Mouse (Mus musculus) CH12.LX (cell line): ENCODE results near the gene Slain1. TPM values are rescaled to one million over a fixed set of nuclear protein-coding genes. Genes with fewer than 3 reads are reported as not detected.

Experiments used
- DNase-seq: peaks from one replicate; pipeline ENCODE4 v3.0.0-alpha.2; 2013; ENCODE audit errors: extremely low read depth
- H3K27ac ChIP-seq: 2 replicates; pipeline ENCODE4 v1.5.1; 2012; ENCODE audit warnings: low read depth, mild to moderate bottlenecking, control low read depth, moderate library complexity; ENCODE audit not compliant: insufficient read depth
- H3K27me3 ChIP-seq: replicated peaks from 2 replicates; pipeline ENCODE3; 2012; ENCODE audit warnings: inconsistent platforms
- H3K36me3 ChIP-seq, 2 experiments: replicated peaks in 1 of 2; 2 replicates each; pipeline versions ENCODE3 to v1.6.1; 2012; ENCODE audit warnings: inconsistent platforms in 1 of 2, low read length in 1 of 2, mild to moderate bottlenecking in 1 of 2, mixed read lengths in 1 of 2, moderate library complexity in 1 of 2; ENCODE audit not compliant: control insufficient read depth in 1 of 2, insufficient read depth in 1 of 2
- H3K4me1 ChIP-seq, 2 experiments: 2 replicates each; pipeline ENCODE4 v1.6.1; 2012; ENCODE audit warnings: inconsistent platforms in 1 of 2, moderate library complexity in 1 of 2; ENCODE audit not compliant: insufficient read depth in 2 of 2, control insufficient read depth in 1 of 2
- H3K4me2 ChIP-seq: 2 replicates; pipeline ENCODE4 v1.6.1; 2012; ENCODE audit warnings: low read depth, mild to moderate bottlenecking, control low read depth; ENCODE audit not compliant: poor library complexity, insufficient read depth, severe bottlenecking
- H3K4me3 ChIP-seq, 3 experiments: fragments of 150-350 bp in 1 of 3; sonication (generic) in 1 of 3; replicated peaks in 1 of 3; 2 replicates each; pipeline versions ENCODE3 to v1.5.1; 2011 to 2012; ENCODE audit warnings: low read depth in 2 of 3, low read length in 2 of 3, mild to moderate bottlenecking in 2 of 3, moderate library complexity in 2 of 3, control low read depth in 1 of 3, improper control_type of control experiment in 1 of 3, inconsistent platforms in 1 of 3, mixed read lengths in 1 of 3; ENCODE audit not compliant: poor library complexity in 1 of 3
- H3K79me2 ChIP-seq: replicated peaks from 2 replicates; pipeline ENCODE4 v1.6.1; 2012; ENCODE audit warnings: mild to moderate bottlenecking, moderate library complexity; ENCODE audit not compliant: control insufficient read depth, poor library complexity, insufficient read depth, severe bottlenecking; ENCODE audit errors: extremely low read depth
- H3K9ac ChIP-seq: 2 replicates; pipeline ENCODE4 v1.6.1; 2012; ENCODE audit warnings: low read depth, mild to moderate bottlenecking, control low read depth, moderate library complexity; ENCODE audit not compliant: insufficient read depth
- H3K9me3 ChIP-seq: replicated peaks from 2 replicates; pipeline ENCODE3; 2012; ENCODE audit warnings: low read length, inconsistent platforms, mixed read lengths
- CHD1 ChIP-seq: IDR thresholded peaks from 2 replicates; pipeline ENCODE4 v1.6.1; 2012; ENCODE audit warnings: low read depth, low read length, improper control_type of control experiment, inconsistent platforms
- CHD2 ChIP-seq: IDR thresholded peaks from 2 replicates; pipeline ENCODE4 v1.6.1; 2011; ENCODE audit warnings: low read length, improper control_type of control experiment
- ELF1 ChIP-seq: IDR thresholded peaks from 2 replicates; pipeline ENCODE4 v1.6.1; 2014; ENCODE audit warnings: low read depth, mild to moderate bottlenecking, inconsistent platforms, low read length, improper control_type of control experiment
- GABPA ChIP-seq: IDR thresholded peaks from 2 replicates; pipeline ENCODE4 v1.6.1; 2012; ENCODE audit warnings: low read depth, low read length, improper control_type of control experiment, inconsistent platforms; ENCODE audit not compliant: insufficient replicate concordance
- HCFC1 ChIP-seq: IDR thresholded peaks from 2 replicates; pipeline ENCODE4 v1.6.1; 2012; ENCODE audit warnings: low read depth, mild to moderate bottlenecking, inconsistent platforms, low read length, improper control_type of control experiment
- JUN ChIP-seq: IDR thresholded peaks from 2 replicates; pipeline ENCODE4 v1.6.1; 2011; ENCODE audit warnings: low read depth, mild to moderate bottlenecking, low read length, improper control_type of control experiment, moderate library complexity; ENCODE audit not compliant: insufficient read depth
- JUND ChIP-seq: conservative IDR thresholded peaks from 2 replicates; pipeline ENCODE4 v1.6.1; 2011; ENCODE audit warnings: low read depth, low read length, improper control_type of control experiment
- KAT2A ChIP-seq: IDR thresholded peaks from 2 replicates; pipeline ENCODE4 v1.6.1; 2012; ENCODE audit warnings: low read length, improper control_type of control experiment, inconsistent platforms; ENCODE audit not compliant: insufficient replicate concordance
- MAX ChIP-seq: IDR thresholded peaks from 2 replicates; pipeline ENCODE4 v1.6.1; 2011; ENCODE audit warnings: low read length, improper control_type of control experiment
- MAZ ChIP-seq: IDR thresholded peaks from 2 replicates; pipeline ENCODE4 v1.6.1; 2012; ENCODE audit warnings: low read depth, mild to moderate bottlenecking, inconsistent platforms, low read length, improper control_type of control experiment, moderate library complexity
- MEF2A ChIP-seq: IDR thresholded peaks from 2 replicates; pipeline ENCODE4 v1.6.1; 2014; ENCODE audit warnings: low read depth, mild to moderate bottlenecking, inconsistent platforms, low read length, improper control_type of control experiment, borderline replicate concordance
- MXI1 ChIP-seq: IDR thresholded peaks from 2 replicates; pipeline ENCODE4 v1.6.1; 2011; ENCODE audit warnings: mild to moderate bottlenecking, low read depth, low read length, improper control_type of control experiment
- MYC ChIP-seq: IDR thresholded peaks from 2 replicates; pipeline ENCODE4 v1.6.1; 2011; ENCODE audit warnings: low read depth, mild to moderate bottlenecking, improper control_type of control experiment, low read length
- NELFE ChIP-seq: IDR thresholded peaks from 2 replicates; pipeline ENCODE4 v1.6.1; 2011; ENCODE audit warnings: low read depth, low read length, improper control_type of control experiment
- NRF1 ChIP-seq: IDR thresholded peaks from 2 replicates; pipeline ENCODE4 v1.6.1; 2014; ENCODE audit warnings: low read depth, mild to moderate bottlenecking, inconsistent platforms, low read length, improper control_type of control experiment, moderate library complexity
- POLR2A ChIP-seq: IDR thresholded peaks from 2 replicates; pipeline ENCODE4 v1.6.1; 2011; ENCODE audit warnings: low read depth, mild to moderate bottlenecking, improper control_type of control experiment, low read length
- POLR2AphosphoS2 ChIP-seq: IDR thresholded peaks from 2 replicates; pipeline ENCODE4 v1.6.1; 2011; ENCODE audit warnings: low read depth, low read length, improper control_type of control experiment
- RAD21 ChIP-seq: IDR thresholded peaks from 2 replicates; pipeline ENCODE4 v1.6.1; 2011; ENCODE audit warnings: low read depth, mild to moderate bottlenecking, low read length, improper control_type of control experiment, moderate library complexity
- RCOR1 ChIP-seq: conservative IDR thresholded peaks from 2 replicates; pipeline ENCODE4 v1.6.1; 2012; ENCODE audit warnings: low read depth, mild to moderate bottlenecking, inconsistent platforms, low read length, improper control_type of control experiment
- SMC3 ChIP-seq: IDR thresholded peaks from 2 replicates; pipeline ENCODE4 v1.6.1; 2011; ENCODE audit warnings: low read depth, low read length, improper control_type of control experiment
- TBP ChIP-seq: conservative IDR thresholded peaks from 2 replicates; pipeline ENCODE4 v1.6.1; 2011; ENCODE audit warnings: low read depth, low read length, improper control_type of control experiment
- UBTF ChIP-seq: IDR thresholded peaks from 2 replicates; pipeline ENCODE4 v1.6.1; 2012; ENCODE audit warnings: low read depth, mild to moderate bottlenecking, inconsistent platforms, low read length, improper control_type of control experiment, moderate library complexity
- USF1 ChIP-seq: IDR thresholded peaks from 2 replicates; pipeline ENCODE4 v1.6.1; 2014; ENCODE audit warnings: low read depth, mild to moderate bottlenecking, inconsistent platforms, low read length, improper control_type of control experiment
- USF2 ChIP-seq: conservative IDR thresholded peaks from 2 replicates; pipeline ENCODE4 v1.6.1; 2011; ENCODE audit warnings: low read depth, low read length, improper control_type of control experiment
- ZMIZ1 ChIP-seq: IDR thresholded peaks from 2 replicates; pipeline ENCODE4 v1.6.1; 2012; ENCODE audit warnings: low read depth, mild to moderate bottlenecking, inconsistent platforms, low read length, improper control_type of control experiment
- ZNF384 ChIP-seq: IDR thresholded peaks from 2 replicates; pipeline ENCODE4 v1.6.1; 2012; ENCODE audit warnings: low read depth, low read length, improper control_type of control experiment, inconsistent platforms
- dilution Hi-C: fragments of 300-500 bp; cut with MboI; formaldehyde crosslinking; loops from 2 replicates; pipeline ENCODE4 v1.14.3; 2020; ENCODE audit warnings: low sequenced_read_pairs; ENCODE audit not compliant: extremely low pct_unique_long_range_greater_than_20kb, extremely low pct_ligation_motif_present
- in situ Hi-C: fragments of 300-500 bp; cut with MboI; formaldehyde crosslinking; loops from 3 replicates; pipeline ENCODE4 v1.14.3; 2019; ENCODE audit warnings: low sequenced_read_pairs, low pct_ligation_motif_present, low pct_unique_long_range_greater_than_20kb, mixed read lengths
- polyA plus RNA-seq: library from polyadenylated mRNA; unstranded; fragments of >175 nt; gene quantifications from 2 replicates; pipeline ENCODE4 v1.2.1, GENCODE M21; 2012; ENCODE audit warnings: low read depth; ENCODE audit not compliant: insufficient read length
- total RNA-seq, 2 experiments: library from RNA; depleted of rRNA; stranded (reverse); fragments of 300-350 nt in 1 of 2; fragments of >200 nt in 1 of 2; gene quantifications; 2 replicates each; pipeline ENCODE4 v1.2.3; 2012 to 2014

Slain1 gene
- total and polyA plus RNA-seq, 3 experiments: 13.1 to 15.9 (median 13.6) TPM

DNA sequence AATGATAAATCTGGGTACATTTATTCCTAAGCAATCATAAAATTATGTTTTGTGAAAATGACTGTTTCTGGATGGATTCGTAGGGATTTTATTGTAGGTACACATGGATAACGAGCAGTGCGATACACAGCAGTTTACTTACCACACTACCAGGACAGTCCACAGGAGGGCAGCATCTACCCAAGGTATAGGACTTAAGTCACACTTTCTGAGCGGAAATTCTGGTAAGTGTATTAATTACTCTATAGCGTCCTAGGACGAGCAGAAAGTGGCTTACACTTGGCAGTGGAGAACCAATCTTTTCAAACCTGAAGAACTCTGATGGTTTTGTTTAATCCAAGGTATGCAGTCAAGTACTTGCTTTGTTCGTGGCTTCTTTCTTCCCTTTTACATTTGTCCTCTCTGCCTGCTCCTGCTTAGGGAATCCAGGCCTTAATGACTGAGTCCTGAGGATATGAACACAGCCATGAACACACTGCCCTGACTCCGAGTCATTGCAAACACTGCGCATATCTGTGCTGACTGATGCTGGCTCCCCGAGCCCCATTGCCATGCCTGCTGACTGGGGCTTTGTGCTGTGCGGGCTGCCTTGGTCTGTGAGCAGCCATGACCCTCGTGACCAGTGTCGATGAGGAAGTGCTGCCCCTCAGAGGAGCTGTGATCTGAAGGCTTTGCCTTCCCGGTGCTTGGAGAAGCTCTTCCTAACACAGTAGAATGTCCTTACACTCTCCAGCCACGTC, 69.0 kb downstream of the Slain1 start (continued):
- no peak for TF ChIP-seq KAT2A
- peak; percentile 86 for TF ChIP-seq MYC
- no peak for TF ChIP-seq GABPA
- no peak for TF ChIP-seq NELFE
- no peak for TF ChIP-seq UBTF
- no peak; the same call in 1 of the 2 replicates for TF ChIP-seq ZNF384

DNA sequence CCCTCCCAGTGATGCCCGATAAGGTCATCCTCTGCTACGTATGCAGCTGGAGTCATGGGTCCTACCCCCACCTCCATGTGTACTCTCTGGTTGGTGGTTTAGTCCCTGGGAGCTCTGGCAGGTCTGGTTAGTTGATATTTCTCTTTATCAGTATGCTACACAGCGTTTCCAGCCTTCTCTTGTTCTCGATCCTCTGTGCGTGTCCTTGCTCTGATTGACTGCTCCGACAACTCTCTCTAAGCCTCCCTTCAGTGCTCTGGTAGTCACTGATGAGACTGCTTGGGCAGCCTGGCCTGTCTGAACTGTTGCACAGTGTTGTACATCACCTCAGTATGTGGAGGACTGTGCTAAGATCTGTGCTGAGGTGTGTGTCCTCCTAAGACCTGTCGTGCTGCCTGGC, 70.1 kb downstream of the Slain1 start:
- H3K27me3 ChIP-seq: no peaks in the 10 kb centered on the region
- H3K27ac ChIP-seq: no peak overlapping the region
- peaks cover 9 to 23% of the 10 kb centered on the region in 2 experiments for H3K4me1 ChIP-seq
- in situ Hi-C loops: loop anchor here (10.0 to 25.0 kb wide), 3 partner anchors 317 to 1092 kb away; no protein-coding TSS in a partner anchor
- H3K4me2 ChIP-seq: no peak overlapping the region; the same call in 1 of the 2 replicates
- no peaks in the 10 kb centered on the region for H3K9me3 ChIP-seq
- no peak for TF ChIP-seq MEF2A
- TF ChIP-seq RCOR1: no peak
- TF ChIP-seq TBP: no peak
- TF ChIP-seq MYC: no peak
- TF ChIP-seq CHD2: no peak
- DNase-seq: no peak
- no peak overlapping the region for H3K9ac ChIP-seq
- dilution Hi-C loops: no loop called here
- H3K79me2 ChIP-seq: no peaks in the 10 kb centered on the region
- peak overlapping the region in 1 of 3 experiments; percentile 14 for H3K4me3 ChIP-seq
- peaks cover 0 to 10% of the 10 kb centered on the region in 2 experiments for H3K36me3 ChIP-seq

DNA sequence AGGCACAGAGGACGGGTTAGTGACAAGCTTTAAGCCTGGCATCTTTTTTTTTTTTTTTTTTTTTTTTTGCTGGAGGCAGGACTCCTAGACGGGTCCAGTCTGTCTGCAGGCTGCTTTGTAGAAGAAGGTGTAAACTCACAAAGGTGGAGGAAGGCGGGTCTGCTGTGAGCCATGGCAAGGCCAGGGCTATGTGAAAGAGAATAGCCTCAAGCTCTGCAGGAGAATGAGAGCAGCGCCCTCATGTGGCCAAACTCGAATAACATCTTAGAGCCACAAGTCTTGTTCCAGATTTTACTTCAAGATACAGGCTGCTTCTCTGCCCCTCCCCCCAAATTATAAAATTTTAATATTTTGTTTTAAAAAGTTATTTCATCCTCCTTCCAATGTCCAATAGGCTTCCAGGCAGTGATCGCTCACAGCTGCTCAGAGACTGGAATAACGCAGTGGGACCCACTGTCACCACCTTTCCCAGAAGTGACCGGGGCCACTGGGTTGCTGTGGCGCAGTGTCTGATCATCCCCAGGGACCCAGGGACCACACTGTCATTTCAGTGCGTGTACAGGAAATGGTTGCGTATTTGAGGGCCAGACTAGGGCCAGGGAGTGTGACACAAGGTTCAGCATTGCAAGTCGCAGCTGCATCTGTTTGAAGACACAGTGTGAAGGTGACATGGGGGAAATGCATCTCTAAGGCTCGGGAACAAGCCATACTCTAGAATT, 70.8 kb downstream of the Slain1 start:
- Histone ChIP-seq H3K9ac (no peak overlapping the region), H3K4me3 (no peak overlapping the region), H3K79me2 (no peaks in the 10 kb centered on the region), H3K27me3 (no peaks in the 10 kb centered on the region), H3K4me2 (peak overlapping the region; percentile 32; the same call in 1 of the 2 replicates), H3K9me3 (no peaks in the 10 kb centered on the region), H3K36me3 (peaks cover 0 to 10% of the 10 kb centered on the region in 2 experiments), H3K27ac (no peak overlapping the region), H3K4me1 (peaks cover 9 to 23% of the 10 kb centered on the region in 2 experiments)
- dilution Hi-C loops (no loop called here), in situ Hi-C loops (loop anchor here (10.0 to 25.0 kb wide), 3 partner anchors 317 to 1092 kb away; no protein-coding TSS in a partner anchor)
- DNase-seq: peak; percentile 91
- no peak for TF ChIP-seq MXI1
- TF ChIP-seq CHD1: no peak
- TF ChIP-seq RAD21: peak; percentile 61
- no peak for TF ChIP-seq USF1
- no peak for TF ChIP-seq HCFC1
- peak; percentile 51 for TF ChIP-seq SMC3
- peak; percentile 74 for TF ChIP-seq ZNF384
- TF ChIP-seq USF2: no peak
- TF ChIP-seq ZMIZ1: no peak
- peak; percentile 38; the same call in 1 of the 2 replicates for TF ChIP-seq MAZ
- TF ChIP-seq JUN: no peak
- no peak for TF ChIP-seq POLR2A
- TF ChIP-seq MEF2A: no peak
- TF ChIP-seq POLR2AphosphoS2: no peak
- no peak for TF ChIP-seq MAX
- no peak for TF ChIP-seq JUND
- TF ChIP-seq KAT2A: no peak
- TF ChIP-seq ELF1: no peak
- TF ChIP-seq GABPA: no peak
- TF ChIP-seq NRF1: 0 out of 2 replicates have a peak, but pooled peaks have one; percentile 11
- TF ChIP-seq CHD2: no peak
